Mouse (Mus musculus) layer of hippocampus, adult 11-12 months (tissue): Measurements from ENCODE around the gene Cd151.

ENCODE experiments used
- DNase-seq: peaks from one replicate; pipeline ENCODE4 v3.0.0; 2022; ENCODE audit warnings: low spot score

The Cd151 gene

DNA sequence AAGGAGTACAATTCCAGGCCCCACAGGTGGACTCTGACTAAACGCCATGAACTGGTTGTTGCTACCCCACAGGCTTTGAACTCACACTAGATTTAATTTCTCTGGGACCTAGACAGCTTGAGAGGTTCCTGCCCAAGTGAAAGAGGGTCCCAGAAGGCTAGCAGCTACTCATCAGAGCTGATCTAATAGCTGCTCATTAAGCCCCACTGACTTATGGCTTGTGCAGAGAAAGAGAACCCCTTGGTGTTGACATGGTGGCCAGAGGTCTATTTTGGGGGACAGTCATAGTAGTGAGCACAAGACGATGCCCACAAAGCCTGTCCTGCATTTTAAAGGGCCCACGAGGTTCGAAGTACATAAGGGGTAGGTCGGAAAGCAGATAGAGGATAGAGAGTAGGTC is 7.0 kb downstream of the Cd151 start:
- DNase-seq, result no peak

DNA sequence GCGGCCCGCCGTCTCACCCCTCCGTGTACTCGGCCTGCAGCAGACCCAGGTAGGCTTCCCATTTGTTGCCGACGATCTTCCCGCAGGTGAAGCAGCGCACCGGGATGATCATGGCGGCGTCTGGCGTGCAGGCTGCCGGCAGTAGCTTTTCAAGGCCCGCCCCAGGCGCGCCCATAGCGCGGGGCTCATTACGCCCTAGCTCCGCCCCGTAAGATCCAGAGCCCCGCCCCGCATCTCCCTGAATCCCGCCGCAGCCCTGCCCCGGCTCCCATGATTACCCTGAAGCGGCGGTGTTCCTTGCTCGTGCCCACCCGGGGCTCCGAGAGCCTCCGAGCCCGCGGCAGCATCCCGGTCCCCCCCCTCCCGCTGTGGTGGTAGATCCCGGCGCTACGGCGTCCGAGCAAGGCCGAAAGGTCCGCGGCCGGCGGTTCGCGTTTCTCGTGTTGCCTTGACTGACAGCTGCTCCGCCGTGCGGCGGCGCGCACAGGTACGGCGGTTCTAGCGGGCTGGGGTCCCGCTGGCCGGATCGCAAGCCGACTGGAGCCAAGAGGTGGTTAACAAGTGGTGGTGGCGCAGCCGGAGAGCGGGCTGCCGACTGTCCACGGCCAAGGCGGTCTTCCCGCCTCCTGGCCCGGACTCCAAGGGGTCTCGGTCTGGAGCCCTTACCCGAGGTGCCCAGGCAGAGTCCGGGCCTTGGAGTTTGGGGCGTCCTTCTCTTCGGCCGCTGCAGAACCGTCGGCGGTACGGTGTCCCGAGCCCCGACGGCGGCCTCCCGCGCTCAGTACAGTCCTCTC is 8.0 kb downstream of the Cd151 start, which contains the start of the genes Polr2l and Tspan4:
Gene Polr2l (minus strand): TSS at position 122 of the 794 bp plus-strand sequence.
Gene Tspan4 (plus strand): TSS at position 230 of the 794 bp plus-strand sequence.
- peak; percentile 85 for DNase-seq

DNA sequence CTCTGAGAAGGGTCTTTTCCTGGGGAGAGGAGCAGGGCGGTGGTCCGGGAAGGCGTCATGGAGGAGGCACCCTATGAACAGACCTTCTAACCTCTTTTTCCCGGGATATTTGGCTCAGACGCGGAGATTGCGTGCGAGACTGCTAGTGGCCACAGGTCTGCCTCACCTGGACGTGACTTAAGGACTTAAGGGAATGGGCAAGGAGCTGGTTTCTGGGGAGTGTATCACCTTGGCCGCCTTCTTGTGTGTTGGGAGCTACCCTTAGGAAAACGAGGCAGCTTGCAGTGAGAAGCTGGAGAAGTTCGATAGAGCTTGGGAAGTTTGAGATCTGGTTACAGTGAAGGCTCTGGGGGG is 8.6 kb downstream of the Cd151 start:
- DNase-seq, result no peak

DNA sequence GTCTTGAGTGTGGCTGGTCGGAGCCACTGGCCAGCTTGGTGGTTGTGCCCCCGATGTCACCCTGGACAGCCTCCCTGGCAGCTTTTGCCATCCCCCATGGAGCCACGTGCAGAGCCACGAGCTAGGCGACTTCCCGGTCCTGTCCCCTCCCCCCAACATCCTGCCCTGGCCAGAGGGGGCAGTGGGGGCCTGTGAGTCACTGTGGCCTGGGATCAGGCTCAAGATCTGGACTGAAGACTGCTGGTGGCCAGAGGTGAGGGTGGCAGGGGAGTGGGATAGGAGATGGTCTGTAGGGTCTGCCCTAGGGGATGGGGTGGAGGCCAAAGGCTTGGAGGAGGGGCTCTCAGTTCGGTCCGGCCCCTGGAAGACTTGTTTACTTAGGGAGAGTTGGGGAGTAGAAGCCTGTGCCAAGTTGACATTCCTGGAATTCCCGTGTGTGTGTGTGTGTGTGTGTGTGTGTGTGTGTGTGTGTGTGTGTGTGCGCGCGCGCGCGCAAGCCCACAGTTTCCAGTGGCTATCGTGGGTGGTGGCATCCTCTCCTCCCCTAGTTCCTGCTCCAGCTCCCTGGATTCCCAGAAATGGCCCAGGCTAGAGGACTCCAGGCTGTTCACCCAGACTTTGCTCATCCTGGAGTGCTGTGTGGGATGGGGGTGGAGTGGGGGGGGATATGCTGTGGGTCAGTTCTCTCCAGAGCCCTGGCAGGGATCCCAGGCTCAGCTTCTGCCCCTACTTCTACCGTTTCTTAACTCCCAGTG is 9.2 kb downstream of the Cd151 start:
- peak; percentile 73 for DNase-seq

DNA sequence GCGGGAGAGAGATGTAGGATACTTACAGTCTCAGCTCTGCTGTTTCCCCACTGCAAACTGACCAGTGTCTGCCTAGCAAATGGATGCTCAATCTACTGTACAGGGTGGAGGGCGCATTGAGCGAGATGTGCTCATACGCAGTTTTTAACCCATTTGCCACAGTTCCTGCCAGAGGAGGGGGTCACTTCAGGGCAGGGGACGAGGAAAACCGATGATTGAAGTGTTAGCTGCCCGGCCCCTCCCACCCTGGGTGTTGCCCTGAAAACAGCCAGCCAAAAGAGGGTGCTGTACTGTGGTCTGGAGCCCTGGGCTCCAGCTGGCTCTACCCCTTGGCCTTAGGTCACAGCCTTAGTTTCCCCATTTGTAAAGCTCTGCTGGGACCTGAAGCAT is 9.8 kb downstream of the Cd151 start:
- no peak for DNase-seq

DNA sequence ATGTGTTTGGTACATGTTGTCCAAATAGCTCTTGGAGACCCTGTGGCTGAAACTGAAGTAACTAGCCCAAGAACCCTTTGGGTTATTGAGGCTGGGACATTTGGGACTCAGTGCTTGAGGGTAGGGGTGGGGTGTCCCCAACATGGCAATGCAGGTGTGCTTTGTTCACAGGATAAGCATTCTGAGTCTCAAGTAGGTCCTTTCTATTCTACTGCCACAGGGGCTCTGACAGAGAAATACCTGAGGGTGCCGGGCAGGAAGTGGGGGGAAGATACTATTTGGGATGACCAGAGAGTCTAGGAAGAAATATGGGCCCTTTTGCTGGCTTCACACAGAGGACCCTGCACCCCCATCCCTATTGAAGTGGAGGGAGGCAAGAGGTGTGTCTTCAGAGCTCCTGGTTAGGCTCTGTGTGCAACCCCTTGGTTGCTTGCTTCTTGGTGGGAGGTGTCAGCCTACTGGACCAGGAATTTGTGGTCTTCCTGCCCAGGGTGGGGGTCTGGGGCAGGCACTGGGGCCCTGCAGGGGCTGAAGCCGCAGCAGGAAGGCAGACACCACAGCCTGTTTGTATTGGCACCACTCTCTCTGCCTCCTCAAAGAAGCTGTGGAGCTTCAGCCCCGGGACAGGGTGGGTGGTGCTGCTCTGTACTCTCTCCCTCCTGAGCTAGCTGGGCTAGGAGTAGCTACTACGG is 10.5 kb downstream of the Cd151 start:
- no peak for DNase-seq

DNA sequence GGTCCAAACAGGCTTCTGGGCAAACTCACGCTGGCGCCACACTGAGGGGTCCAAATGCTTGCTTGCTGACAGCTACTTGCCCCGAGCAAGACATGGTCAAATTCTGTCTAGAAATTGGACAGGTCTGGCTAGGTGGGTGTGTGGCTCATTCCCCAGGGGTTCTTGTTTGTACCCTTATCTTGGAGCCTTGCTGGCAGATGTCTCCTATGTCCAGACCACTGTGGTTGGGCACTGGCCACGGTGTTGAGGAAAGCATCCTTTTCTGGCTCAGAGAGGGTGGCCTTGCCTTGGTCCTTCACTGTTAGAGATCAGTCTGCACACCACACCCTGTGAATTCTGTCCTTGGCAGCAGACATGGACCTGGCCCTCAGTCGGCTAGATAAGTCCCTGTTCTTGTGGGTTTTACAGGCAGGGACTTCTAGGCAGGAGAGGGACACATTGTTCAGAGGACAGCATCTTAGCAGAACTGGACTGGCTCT is 11.1 kb downstream of the Cd151 start:
- no peak for DNase-seq

DNA sequence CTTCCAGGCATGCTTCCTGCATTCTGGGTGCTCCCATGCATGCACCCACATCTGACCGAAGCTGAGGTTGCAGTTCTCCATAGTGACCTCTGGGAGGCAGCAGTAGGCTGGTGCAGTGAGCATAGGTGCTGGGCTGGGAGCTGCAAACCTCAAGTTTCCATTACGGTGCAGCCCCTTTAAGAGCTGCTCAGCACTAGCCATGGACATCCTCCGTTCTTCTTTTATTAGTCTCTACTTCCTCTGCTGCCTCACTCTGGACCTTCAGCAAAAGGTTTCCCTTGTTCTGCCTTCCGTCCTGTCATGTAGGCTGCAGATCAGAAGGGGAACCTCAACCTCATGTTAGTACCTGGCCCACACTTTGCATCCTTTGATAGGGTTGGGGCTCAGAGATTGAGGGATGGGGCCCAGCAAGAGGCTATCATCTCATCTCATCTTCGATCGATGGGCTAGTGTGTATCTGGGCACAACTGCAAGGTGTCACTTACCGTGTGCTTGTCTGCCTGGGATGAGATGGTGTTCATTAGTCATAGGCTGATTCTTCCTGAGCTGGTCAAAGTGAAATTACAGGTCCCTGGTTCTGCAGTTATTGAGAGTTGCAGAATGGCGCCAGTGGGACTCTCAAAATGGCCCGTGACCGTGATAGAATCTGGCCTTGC is 13.8 kb downstream of the Cd151 start:
- DNase-seq, result peak; percentile 79

DNA sequence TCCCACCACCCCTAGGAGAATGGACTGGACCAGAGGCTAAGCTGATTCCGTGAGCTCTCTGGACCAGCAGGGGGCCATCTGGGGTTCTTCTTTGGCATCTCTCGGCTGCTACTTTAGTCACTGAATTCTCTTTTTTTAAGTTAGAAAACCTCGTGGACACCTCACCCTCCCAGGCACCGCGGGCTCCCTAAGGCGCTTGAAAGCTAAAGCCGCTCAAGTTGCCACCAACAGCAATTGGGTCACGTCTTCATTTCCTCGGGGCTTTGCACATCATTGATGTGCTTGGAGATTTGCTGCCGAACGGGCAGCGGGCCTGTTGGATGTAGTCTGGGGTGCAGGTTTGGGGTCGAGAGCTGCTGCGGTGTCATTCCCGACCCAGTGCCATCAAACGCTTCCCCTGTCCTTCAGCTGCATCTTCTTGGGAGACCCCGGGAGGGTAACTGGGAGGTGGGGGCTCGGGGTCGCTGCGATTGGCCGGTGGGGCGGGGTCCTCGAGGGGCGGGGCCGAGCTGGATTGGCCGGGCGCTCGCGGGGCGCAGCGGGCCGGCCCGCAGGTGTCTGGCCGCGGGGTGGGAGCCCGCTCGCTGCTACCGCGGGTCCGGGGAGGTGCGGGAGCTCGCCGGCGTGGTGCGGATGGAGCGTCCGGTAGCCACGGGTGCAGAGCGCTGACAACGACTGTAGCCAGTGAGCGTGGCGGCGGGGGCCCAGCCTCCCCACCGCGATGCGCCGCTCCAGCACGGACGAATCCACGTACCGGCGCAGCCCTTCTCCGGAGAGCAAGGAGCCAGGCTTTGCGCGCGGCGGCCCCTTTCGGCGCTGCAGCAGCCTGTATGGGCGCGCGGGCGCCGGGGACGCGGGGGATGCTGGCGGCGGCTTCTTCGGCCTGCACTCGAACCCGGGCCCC is 14.6 kb downstream of the Cd151 start:
- no peak for DNase-seq

DNA sequence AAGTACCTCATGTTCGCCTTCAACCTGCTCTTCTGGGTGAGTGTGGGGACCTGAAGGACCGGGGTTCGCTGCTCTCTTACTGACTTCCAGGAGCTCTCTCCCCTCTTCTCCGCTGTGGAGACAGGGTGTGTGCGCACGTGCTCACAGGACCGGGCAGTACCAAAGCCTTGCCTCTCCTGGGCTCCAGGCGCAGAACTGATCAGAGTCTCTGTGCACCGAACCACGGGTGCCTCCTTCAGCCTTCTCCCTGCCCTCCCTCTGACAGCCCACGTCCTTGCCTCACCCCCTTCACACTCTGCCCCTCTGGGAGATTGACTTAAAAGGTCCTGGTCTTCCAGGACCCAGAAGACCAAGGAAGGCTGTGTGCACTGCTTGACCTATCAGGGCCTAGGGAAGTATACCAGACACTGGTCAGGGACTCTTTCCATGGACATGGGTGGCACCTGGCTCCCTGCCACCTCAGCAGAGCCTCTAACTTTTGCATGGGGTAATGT is 15.4 kb downstream of the Cd151 start:
- no peak for DNase-seq

DNA sequence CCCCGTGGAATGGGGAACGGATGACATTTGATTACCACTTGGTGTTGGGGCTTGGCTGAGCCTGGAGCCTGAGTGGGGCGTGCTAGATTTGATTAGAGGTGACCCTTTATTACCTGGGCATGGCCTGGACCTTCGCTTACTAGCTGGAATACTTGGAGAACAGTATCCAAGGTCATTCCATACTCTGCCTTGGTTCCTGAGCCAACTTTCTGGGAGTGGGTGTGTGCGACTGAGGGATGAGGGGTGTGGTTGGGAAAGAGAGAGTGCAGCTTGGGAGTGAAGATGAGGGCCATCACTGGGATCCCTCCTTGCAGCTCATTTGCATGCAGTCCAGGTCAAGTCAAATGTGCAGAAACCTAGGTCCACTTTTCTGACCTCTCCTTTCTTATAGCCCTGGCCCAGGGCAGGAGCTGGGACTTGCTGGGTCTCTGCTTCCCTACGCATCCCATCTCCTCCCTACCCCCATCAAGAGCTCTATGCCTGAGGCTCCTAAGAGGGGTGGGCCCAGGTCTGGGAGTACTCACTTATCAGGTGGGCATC is 16.0 kb downstream of the Cd151 start:
- DNase-seq, result no peak

DNA sequence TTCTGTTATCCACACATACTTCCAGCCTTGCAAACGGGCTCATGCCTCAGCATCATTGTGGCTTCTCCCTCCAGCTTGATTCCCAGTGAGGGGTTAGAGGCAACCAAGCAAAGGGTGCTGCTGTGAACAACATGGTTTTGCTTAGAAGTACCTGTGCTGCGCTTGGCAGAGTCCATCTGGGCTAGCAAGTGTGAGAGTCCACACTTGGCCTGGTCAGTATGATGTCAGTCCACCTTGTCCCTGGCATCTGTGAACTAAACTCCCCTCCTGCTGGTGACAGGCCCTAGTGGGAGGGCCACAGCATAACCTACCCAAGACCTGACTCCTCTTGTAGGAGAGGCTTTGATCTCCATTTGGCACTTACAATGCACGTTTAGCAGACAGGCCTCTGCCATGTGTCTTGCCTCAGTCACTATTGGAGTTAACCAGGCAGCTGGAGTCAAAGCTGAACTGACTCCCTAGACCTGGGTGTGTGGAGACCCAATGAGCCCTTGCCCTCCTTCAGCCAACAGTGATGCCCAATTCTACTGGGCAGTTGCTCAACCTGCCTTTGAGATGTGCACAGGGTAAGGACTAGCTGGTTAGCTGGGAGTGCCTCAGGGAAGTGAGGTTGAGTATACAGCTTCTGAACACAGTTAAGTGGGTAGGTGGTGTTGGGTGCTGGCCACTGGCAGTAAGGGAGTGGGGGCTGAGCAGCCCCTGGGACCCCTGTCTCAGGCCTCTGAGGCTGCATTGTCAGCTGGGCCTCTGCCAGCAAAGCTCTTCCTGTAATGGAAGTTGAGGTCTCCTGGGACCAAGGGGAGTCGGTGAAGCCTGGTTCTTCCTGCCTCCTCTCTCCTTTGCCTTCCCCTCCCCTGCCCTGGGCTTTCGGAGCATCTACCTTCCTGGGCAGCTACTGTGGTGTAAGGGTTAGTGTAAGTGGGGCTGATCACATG is 17.3 kb downstream of the Cd151 start:
- DNase-seq, result no peak

DNA sequence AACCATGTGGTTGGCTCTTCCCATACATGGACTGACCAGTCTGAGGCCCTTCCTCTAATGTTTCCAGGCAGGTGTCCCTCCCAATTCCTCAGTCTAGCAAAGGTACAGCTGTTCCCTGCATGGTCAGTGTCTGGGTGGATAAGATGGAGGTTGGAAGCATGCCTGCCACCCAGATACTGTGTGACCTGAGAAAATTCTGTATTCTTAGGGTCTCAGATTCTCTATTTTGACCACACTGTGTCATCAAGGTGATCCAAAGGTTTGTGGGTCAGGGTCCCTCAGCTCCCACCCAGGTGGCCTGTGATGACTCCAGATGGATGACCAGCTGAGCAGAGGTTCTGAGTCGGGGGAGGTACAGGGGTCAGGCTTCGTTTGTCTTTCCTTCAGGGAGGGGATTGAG is 18.0 kb downstream of the Cd151 start:
- no peak for DNase-seq

DNA sequence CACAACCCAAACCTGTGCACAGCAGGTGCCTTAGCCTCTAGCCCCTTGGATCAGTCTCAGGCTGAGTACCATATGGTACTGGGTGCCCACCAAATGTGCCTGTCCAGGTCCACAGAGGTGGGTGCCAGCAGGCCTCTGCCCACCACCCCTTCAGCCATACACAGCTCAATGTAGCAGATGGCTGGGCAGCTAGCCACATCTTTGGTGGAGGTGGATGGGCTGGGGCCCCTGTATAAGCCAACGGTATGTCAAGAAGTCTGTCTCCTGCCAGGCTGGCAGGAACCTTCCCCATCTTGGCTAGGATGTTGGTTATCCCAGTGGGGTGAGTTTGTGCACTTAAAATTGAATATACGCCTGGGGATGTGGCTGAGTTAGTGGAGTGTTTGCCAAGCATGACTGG is 18.4 kb downstream of the Cd151 start:
- DNase-seq, result no peak

DNA sequence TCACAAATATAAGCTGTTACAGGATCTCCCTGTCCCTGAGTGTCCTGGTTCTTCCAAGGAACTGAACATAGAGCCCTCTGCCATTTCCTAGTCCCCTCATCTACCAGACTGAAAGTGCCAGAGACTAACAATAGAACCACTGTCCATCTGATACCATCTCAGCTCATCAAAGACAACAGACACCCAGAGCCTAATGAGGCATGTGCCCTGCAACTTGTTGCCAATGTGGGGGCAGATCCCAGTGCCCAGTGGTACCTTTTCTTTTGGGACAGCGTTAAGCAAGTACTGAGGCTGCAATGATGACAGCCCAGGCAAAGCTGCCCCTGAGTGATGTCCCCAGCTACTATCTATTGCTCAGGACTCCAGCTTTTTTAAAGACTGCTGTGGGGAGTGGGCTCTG is 19.0 kb downstream of the Cd151 start:
- no peak for DNase-seq

DNA sequence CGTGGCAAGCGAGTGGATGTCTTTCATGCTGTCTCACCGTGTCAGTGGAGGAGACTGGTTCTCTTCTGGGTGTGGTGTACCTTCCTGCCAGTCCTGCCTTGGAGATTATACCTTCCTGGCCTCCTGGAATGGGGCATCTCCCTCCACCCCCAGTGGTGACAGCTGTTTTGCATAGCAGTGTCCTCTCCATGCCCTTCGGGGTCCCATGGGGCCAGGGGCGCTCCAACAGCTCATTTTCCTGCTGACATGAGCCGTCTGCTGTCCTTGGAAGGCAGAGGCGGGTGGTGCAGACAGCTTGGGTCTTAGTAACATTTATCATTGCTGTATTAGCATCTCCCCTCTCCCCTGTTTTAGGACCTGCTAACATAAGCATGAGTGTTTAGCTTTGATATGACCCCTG is 19.9 kb downstream of the Cd151 start:
- no peak for DNase-seq

DNA sequence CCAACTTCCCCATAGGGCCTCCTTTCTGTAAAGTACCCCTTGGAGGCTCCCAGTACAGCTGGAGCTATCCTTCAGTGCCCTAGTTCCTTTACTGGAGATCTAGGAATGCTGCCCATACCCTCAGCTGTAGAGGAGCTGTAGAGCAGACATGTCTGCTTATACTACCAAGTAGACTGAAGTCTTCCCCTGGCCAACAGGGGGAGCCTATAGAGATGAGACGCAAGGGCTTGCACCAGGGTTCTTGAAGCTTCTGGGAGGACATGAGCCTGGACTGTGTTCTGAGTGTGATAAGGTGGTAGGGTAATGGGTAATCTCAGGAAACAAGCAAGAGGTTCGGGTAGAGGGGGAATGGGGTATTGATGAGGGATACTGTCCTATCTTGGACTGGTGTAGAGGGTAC is 24.0 kb downstream of the Cd151 start:
- no peak for DNase-seq

DNA sequence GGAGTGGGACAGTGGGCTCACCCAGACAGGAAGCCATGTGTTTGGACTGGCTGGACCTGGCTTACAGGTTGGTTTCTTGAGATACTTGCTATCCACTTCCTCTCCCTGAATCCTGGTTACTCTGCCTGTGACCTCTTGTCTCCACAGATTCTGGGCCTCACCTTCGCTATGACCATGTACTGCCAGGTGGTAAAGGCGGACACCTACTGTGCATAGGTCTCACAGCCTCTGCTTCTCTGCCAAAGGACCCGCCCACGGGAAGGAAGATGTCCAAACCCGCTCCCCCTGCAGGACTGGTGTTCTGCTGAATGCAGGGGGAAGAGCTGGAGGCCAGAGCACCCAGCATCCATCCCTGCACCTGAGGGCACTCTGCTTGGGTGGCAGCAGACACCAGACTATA is 25.5 kb downstream of the Cd151 start:
- no peak for DNase-seq

DNA sequence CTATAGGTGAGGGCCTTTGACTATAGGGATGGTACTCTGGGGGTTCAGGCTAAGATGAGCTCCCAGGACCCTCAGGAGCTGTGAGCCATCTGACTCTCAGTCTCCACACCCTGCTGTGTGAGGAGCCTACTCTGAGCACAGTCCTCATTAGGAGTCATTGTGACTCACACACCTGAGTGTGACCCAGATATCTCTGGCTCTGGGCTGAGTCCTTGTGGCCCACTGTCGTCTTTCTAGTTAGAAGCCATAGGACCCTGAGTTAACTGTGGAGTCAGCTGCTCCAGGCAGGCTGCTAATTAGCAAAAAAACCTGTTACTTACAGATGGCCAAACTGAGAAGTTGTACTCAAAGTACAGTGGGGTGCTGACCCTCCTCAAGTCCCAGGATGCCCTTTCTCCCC is 26.5 kb downstream of the Cd151 start:
- no peak for DNase-seq

DNA sequence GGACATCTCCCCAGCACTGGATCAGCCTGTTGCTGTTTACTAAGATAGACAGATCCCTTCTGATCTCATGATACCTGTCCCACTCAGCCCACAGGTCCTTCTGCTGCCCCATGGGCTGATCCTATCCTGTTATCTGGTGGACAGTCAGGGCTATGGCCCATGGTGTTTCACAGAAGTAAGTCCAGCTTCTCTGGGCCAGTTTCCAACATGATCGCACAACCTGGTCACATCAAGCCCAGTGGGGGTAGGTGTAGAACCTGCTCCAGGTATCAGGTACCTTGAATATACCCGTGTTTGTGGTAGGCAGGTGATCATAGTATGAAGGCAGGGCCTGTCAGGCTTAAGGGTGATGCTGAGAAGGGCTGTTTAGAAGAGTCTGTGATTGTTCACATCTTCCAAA is 28.2 kb downstream of the Cd151 start:
- no peak for DNase-seq
